Mouse (Mus musculus): ENCODE measurements around the gene Kpnb1. TPM values are rescaled to one million over a fixed set of nuclear protein-coding genes. Genes with fewer than 3 reads are reported as not detected.

Kpnb1 gene
- polyA plus RNA-seq (2012; rRNA removed) = 92.2 and 97.5 TPM in 2 replicates

GRCm38 (mm10) chr11:97187764-97188642, at the start of gene Kpnb1:
TSS of gene Kpnb1 (minus strand) at chr11:97187881.

DNA sequence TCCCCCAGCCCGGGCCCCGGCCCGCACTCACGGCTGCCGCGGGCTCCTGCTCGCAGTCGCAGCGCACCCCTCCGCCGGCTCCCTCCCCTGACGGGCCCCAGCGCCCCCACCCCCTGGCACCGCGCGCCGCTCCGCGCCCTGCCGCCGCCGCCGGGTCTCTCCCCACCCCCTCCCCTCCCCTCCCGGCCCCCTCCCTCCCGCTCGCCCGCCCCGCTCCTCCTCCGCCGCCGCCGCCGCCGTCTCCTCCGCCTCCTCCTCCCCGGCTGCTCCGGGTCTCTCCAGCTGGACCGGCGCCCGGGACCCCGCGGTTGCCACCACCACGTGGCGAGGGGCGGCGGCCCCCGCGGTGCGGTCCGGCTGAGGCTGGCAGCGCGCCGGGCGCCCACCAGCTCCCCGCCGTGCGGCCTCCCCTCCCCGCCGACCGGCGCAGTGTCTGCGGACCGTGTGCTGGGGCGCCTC, 36.3 kb downstream of the Kpnb1 start, which contains the start of gene Tbkbp1:
Gene Tbkbp1, minus strand, starts transcription at position 153 of the 459 bp plus-strand sequence.

GRCm38 (mm10) chr11:97114671-97115601, 72.7 kb downstream of the Kpnb1 start, which contains the start of gene Tbx21:
TSS of gene Tbx21 (minus strand) at chr11:97115331.

Other genes with a start within 250 kb of the Kpnb1 start
- gene Pnpo, start 243.9 kb downstream of the Kpnb1 start, polyA plus RNA-seq (2012; rRNA removed) = 15.3 and 15.4 TPM in 2 replicates
- 6.9 and 8.5 TPM in 2 replicates for gene Sp2, start 204.9 kb downstream of the Kpnb1 start, polyA plus RNA-seq (2012; rRNA removed)
- 0.78 and 0.79 TPM in 2 replicates for gene Sp6, start 174.5 kb downstream of the Kpnb1 start, polyA plus RNA-seq (2012; rRNA removed)
- gene Scrn2, start 157.9 kb downstream of the Kpnb1 start, polyA plus RNA-seq (2012; rRNA removed) = 11.7 and 12.0 TPM in 2 replicates
- 1.9 and 2.1 TPM in 2 replicates for gene Lrrc46, start 146.5 kb downstream of the Kpnb1 start, polyA plus RNA-seq (2012; rRNA removed)
- 55.0 and 58.4 TPM in 2 replicates for gene Mrpl10, start 146.3 kb downstream of the Kpnb1 start, polyA plus RNA-seq (2012; rRNA removed)
- gene Osbpl7, start 137.3 kb downstream of the Kpnb1 start, polyA plus RNA-seq (2012; rRNA removed) = 13.8 TPM in 2 replicates
- 0.55 and 0.73 TPM in 2 replicates for gene Tbx21, start 72.5 kb downstream of the Kpnb1 start, polyA plus RNA-seq (2012; rRNA removed)
- gene Tbkbp1, start 36.4 kb downstream of the Kpnb1 start, polyA plus RNA-seq (2012; rRNA removed) = 56.0 and 57.9 TPM in 2 replicates
- gene Npepps, start 92.8 kb upstream of the Kpnb1 start, polyA plus RNA-seq (2012; rRNA removed) = 110 and 113 TPM in 2 replicates
- 26.2 and 26.3 TPM in 2 replicates for gene Mrpl45, start 127.8 kb upstream of the Kpnb1 start, polyA plus RNA-seq (2012; rRNA removed)
- gene Gpr179, start 164.2 kb upstream of the Kpnb1 start, polyA plus RNA-seq (2012; rRNA removed) = 0.25 and 0.34 TPM in 2 replicates
- 35.7 and 37.6 TPM in 2 replicates for gene Socs7, start 174.7 kb upstream of the Kpnb1 start, polyA plus RNA-seq (2012; rRNA removed)
- 34.2 and 39.5 TPM in 2 replicates for gene Arhgap23, start 227.7 kb upstream of the Kpnb1 start, polyA plus RNA-seq (2012; rRNA removed)

Measured in central nervous system, embryonic 18 days (tissue).